Mouse (Mus musculus) hindbrain, postnatal 0 days (tissue): Measurements from ENCODE around the gene Ttc5. TPM values are rescaled to one million over a fixed set of nuclear protein-coding genes. Genes with fewer than 3 reads are reported as not detected.

Experiments used
- ATAC-seq: fragments of 200-750 bp; cut with Nextera tagmentation; 2 replicates; pipeline ENCODE4 v1.8.0; 2017; ENCODE audit warnings: mild to moderate bottlenecking, moderate TSS enrichment, moderate library complexity
- DNase-seq: peaks from one replicate; pipeline ENCODE4 v3.0.0-alpha.2; 2015; ENCODE audit warnings: low spot score
- H3K27ac ChIP-seq: fragments of 300-500 bp; sonication (generic); 2 replicates; pipeline ENCODE4 v1.5.1; 2014; ENCODE audit warnings: mild to moderate bottlenecking
- H3K27me3 ChIP-seq: fragments of 300-500 bp; sonication (generic); 2 replicates; pipeline ENCODE4 v1.6.1; 2014; ENCODE audit warnings: low read length, mixed read lengths; ENCODE audit not compliant: insufficient read depth
- H3K36me3 ChIP-seq: fragments of 300-500 bp; sonication (generic); 2 replicates; pipeline ENCODE4 v1.6.1; 2014; ENCODE audit warnings: low read length, mixed read lengths; ENCODE audit not compliant: insufficient read depth
- H3K4me1 ChIP-seq: fragments of 300-500 bp; sonication (generic); 2 replicates; pipeline ENCODE4 v1.6.1; 2014; ENCODE audit warnings: antibody characterized with exemption, low read length, mixed read lengths; ENCODE audit not compliant: insufficient read depth
- H3K4me2 ChIP-seq: fragments of 300-500 bp; sonication (generic); 2 replicates; pipeline ENCODE4 v1.6.1; 2014; ENCODE audit warnings: low read depth, mild to moderate bottlenecking, low read length, moderate library complexity, mixed read lengths
- H3K4me3 ChIP-seq: fragments of 300-500 bp; sonication (generic); 2 replicates; pipeline ENCODE4 v1.5.1; 2014; ENCODE audit warnings: low read length
- H3K9ac ChIP-seq: fragments of 300-500 bp; sonication (generic); replicated peaks from 2 replicates; pipeline ENCODE4 v1.6.1; 2014; ENCODE audit warnings: mild to moderate bottlenecking, low read length, moderate library complexity, mixed read lengths
- H3K9me3 ChIP-seq: fragments of 300-500 bp; sonication (generic); 2 replicates; pipeline ENCODE4 v1.6.1; 2016; ENCODE audit warnings: low read length, mixed read lengths
- CTCF ChIP-seq: IDR thresholded peaks from 2 replicates; pipeline ENCODE4 v1.5.1; 2016; ENCODE audit warnings: antibody characterized with exemption, control low read depth, low read depth
- WGBS: fragments of 180-500 bp; shearing (Covaris S2); extraction: QIAGEN DNeasy Blood & Tissue Kit; methylation state at CpG from one replicate; pipeline ENCODE4 v1.1.7; 2014; 5-methylcytosine and 5-hydroxymethylcytosine counted together
- polyA plus RNA-seq: library from polyadenylated mRNA; unstranded; fragments of >200 nt; fragmentation: Nextera tagmentation; extraction: Ambion mirVana; gene quantifications from 2 replicates; pipeline ENCODE4 v1.2.1, GENCODE M21; 2015
- total RNA-seq: library from RNA; depleted of rRNA; stranded (reverse); fragments of >200 nt; gene quantifications from 2 replicates; pipeline ENCODE4 v1.2.3, GENCODE M21; 2014

Gene Ttc5
- total and polyA plus RNA-seq, 2 experiments from 2014 or later = 90.8 to 95.3 TPM

DNA sequence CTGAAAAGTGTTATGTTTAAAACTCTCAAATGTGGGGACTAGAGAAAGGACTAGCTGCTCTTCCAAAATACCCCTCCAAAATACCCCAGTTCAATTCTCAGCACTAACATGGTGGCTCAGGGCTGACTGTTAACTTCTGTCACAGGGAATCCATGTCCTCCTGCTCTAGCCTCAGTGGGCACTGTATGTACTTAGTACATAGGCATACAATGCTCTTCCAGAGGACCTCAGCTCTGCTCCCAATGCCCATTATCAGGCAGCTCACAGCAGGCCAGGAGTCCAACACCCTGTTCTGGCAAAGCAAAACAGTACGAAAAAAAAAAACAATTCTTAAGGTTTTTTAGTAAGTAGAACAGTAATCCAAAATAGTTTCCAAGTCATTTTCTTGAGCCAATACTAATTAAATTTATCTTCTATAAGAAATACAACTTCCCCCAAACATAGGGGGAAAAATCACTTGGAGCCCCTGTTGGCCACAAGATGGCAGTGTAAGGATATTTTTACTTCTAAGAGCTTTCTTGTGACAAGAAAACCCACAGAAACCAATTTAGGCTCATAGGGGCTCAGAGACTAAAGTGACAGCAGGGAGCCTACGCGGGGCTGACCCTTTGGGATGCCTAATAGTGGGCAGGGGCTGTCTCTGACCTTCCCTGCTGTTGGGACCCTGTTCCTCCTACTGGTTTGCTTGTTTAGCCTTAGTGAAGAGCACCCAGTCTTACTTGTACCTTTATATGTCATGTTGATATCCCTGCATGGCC lies 14.4 kb upstream of the Ttc5 start:
- Histone ChIP-seq H3K27me3 (no peaks in the 10 kb centered on the region), H3K9me3 (no peaks in the 10 kb centered on the region), H3K4me1 (no peaks in the 10 kb centered on the region), H3K9ac (no peak overlapping the region), H3K4me2 (no peak overlapping the region), H3K36me3 (no peaks in the 10 kb centered on the region), H3K4me3 (no peak overlapping the region), H3K27ac (no peak overlapping the region)
- 0% methylated on average over 3 of the region's 3 CpGs for WGBS
- TF ChIP-seq CTCF = peak; percentile 63
- DNase-seq = peak; percentile 85
- ATAC-seq = peak; percentile 56; the same call in 1 of the 2 replicates

DNA sequence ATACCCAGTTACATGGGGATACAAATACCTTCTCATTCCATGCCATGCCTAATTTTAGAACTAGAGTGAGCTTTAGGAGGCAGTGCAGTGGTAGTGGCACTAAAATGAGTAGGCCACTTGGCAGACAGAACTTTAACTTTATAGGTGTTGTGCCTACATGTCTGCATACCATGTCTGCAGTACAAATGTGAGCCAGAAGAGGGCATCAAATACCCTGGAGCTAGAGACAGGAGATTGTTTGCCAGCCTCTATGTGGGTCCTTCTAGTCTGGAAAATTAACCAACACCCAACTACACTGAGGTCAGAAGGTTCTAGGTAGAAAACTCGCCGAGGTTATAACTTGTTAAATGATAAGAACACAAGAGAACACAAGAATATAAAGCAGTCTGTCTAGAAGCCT lies 13.2 kb upstream of the Ttc5 start:
- no peak overlapping the region for H3K4me2 ChIP-seq
- peak; percentile 58 for TF ChIP-seq CTCF
- H3K9me3 ChIP-seq = no peaks in the 10 kb centered on the region
- WGBS = 63% methylated on average over 2 of the region's 2 CpGs
- no peaks in the 10 kb centered on the region for H3K36me3 ChIP-seq
- no peak overlapping the region for H3K27ac ChIP-seq
- H3K4me1 ChIP-seq = no peaks in the 10 kb centered on the region
- no peaks in the 10 kb centered on the region for H3K27me3 ChIP-seq
- H3K4me3 ChIP-seq = no peak overlapping the region
- DNase-seq (peak; percentile 16), ATAC-seq (no peak)
- no peak overlapping the region for H3K9ac ChIP-seq

DNA sequence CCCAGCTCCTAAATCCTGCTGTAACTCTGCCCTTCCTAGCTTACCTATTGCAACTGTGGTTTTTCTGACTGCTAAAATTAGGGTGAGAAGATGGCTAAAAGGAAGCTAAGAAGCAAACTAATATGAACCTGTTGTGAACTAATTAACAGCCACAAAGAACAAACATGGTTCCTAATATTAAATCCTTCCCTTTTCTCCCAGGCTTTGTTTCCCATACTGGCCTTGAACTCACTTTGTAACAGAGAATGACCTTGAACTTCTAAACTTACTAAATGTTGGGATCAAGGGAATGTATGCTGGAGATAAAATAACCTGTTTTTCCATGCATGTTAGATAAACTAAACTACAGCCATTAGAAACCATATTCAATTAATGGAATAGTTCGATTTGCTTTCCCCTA lies 11.1 kb upstream of the Ttc5 start:
- no peaks in the 10 kb centered on the region for H3K4me1 ChIP-seq
- H3K27ac ChIP-seq = no peak overlapping the region
- ATAC-seq = no peak
- no peaks in the 10 kb centered on the region for H3K9me3 ChIP-seq
- TF ChIP-seq CTCF = no peak
- no peak overlapping the region for H3K9ac ChIP-seq
- H3K27me3 ChIP-seq = no peaks in the 10 kb centered on the region
- 83% methylated on average over 1 of the region's 1 CpGs for WGBS
- DNase-seq = no peak
- no peak overlapping the region for H3K4me2 ChIP-seq
- H3K36me3 ChIP-seq = no peaks in the 10 kb centered on the region
- H3K4me3 ChIP-seq = no peak overlapping the region

DNA sequence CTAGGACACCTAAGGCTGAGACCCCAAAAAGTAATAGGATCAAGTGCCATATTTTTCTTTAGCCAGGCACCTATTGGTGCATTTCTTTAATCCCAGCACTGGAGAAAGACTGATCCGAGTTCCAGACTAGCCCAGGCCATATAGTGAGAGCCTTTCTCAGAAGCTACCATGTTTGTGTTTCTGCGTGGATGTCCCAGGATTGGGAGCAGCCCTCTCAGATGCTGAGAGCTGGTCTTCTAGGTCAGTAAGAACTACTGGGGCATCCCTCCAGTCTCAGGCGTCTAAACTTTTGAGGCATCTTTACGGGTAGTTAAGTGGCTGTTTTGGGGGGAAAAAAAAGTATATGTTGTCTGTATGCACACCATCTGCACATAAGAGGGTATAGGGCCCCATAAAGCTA lies 10.6 kb upstream of the Ttc5 start:
- H3K36me3 ChIP-seq = no peaks in the 10 kb centered on the region
- H3K9ac ChIP-seq = no peak overlapping the region
- no peak for TF ChIP-seq CTCF
- no peaks in the 10 kb centered on the region for H3K4me1 ChIP-seq
- H3K27ac ChIP-seq = no peak overlapping the region
- no peaks in the 10 kb centered on the region for H3K9me3 ChIP-seq
- H3K27me3 ChIP-seq = no peaks in the 10 kb centered on the region
- no peak overlapping the region for H3K4me3 ChIP-seq
- H3K4me2 ChIP-seq = no peak overlapping the region
- no peak for ATAC-seq
- no peak for DNase-seq
- WGBS = 87% methylated on average over 4 of the region's 4 CpGs

DNA sequence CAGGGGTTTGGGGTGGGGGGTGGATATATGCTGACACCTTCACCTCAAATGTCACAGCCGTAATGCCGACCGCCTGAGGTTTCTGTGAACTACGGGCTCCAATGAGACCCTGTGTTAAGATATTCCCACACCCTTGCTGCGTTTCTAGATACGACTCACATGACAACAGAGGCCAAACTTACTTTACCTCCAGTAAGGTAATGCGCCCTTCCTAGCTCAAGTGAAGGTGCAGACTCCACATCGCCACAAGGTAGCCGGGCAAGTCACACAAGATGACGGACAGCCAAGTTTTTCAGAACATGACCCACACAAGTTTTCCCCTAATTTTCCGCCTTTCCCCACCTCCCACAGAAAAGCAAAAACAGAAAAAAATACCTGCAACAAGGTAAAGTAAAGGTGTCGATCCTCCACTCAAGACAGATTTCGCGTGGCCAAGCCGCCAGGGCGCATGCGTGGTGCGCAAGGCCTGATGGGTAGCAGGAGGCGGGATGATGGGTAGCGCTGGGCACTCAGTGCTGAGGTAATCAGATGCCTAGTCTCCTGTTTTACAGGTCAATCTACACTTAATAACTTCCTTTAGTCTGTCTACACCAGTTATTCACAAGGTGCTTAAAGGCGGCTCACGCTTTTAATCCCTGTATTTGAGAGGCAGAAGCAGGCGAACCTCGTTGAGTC lies 10.1 kb upstream of the Ttc5 start:
- 92% methylated on average over 24 of the region's 24 CpGs for WGBS
- no peak overlapping the region for H3K4me3 ChIP-seq

DNA sequence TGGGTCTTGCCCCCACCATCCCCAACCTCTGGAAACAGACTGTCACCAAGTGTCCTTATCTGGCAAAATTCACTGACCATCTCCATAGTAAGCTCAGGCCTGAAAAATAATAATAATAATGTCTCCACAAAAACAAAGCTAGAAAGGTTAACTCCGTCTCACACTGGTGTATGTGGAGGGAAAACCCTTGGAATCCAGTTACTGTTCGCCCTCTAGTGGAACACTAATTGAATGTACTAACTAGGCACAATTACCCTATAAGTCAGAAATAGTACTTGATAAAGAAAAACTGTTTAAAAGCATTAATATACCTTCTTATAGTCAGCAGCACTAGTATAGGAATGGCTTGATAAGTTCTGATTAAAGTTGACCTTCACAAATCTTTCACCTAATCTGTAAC lies 2.8 kb upstream of the Ttc5 start:
- Histone ChIP-seq H3K4me2 (no peak overlapping the region), H3K4me1 (0 out of 2 replicates have a peak, but pooled peaks cover 6% of the 10 kb centered on the region), H3K4me3 (no peak overlapping the region), H3K9ac (no peak overlapping the region), H3K9me3 (no peaks in the 10 kb centered on the region), H3K27ac (no peak overlapping the region), H3K36me3 (no peaks in the 10 kb centered on the region), H3K27me3 (no peaks in the 10 kb centered on the region)
- 9% methylated on average over 2 of the region's 2 CpGs for WGBS
- peak; percentile 51 for DNase-seq
- peak; percentile 56 for TF ChIP-seq CTCF
- ATAC-seq = no peak

More for the DNA sequence above, 10.1 kb upstream of the Ttc5 start:
- H3K36me3 ChIP-seq = no peaks in the 10 kb centered on the region
- H3K9me3 ChIP-seq = no peaks in the 10 kb centered on the region
- no peak overlapping the region for H3K27ac ChIP-seq
- no peaks in the 10 kb centered on the region for H3K27me3 ChIP-seq
- no peak for DNase-seq
- no peak for TF ChIP-seq CTCF
- no peaks in the 10 kb centered on the region for H3K4me1 ChIP-seq
- no peak overlapping the region for H3K4me2 ChIP-seq
- no peak overlapping the region for H3K9ac ChIP-seq
- no peak for ATAC-seq
